Mouse (Mus musculus) natural killer cell, adult 2 months (primary cell): ENCODE results near the gene Ppp1cc.

ENCODE experiments used
- DNase-seq, 2 experiments: peaks; one replicate each; pipeline ENCODE4 v3.0.0; 2022; ENCODE audit warnings: low spot score in 2 of 2

Ppp1cc gene

GRCm38 (mm10) chr5:122157827-122158381 lies at the start of gene Ppp1cc:
TSS of gene Ppp1cc (plus strand) at chr5:122158278.
- DNase-seq = peak; percentile 88 to 90

GRCm38 (mm10) chr5:122109325-122110060 lies 48.6 kb upstream of the Ppp1cc start:
- no peak for DNase-seq

GRCm38 (mm10) chr5:122110625-122111024 lies 47.5 kb upstream of the Ppp1cc start:
- DNase-seq = no peak

- no peak for DNase-seq
Measured at GRCm38 (mm10) chr5:122111091-122111932, 46.8 kb upstream of the Ppp1cc start.

- no peak for DNase-seq
Measured at GRCm38 (mm10) chr5:122111933-122112248, 46.2 kb upstream of the Ppp1cc start.

- no peak for DNase-seq
Measured at GRCm38 (mm10) chr5:122113450-122113849, 44.6 kb upstream of the Ppp1cc start.

- peak; percentile 53 to 71 for DNase-seq
Measured at GRCm38 (mm10) chr5:122114176-122114575, 43.9 kb upstream of the Ppp1cc start.

GRCm38 (mm10) chr5:122115266-122115763 lies 42.8 kb upstream of the Ppp1cc start:
- DNase-seq = no peak

GRCm38 (mm10) chr5:122116243-122116642 lies 41.8 kb upstream of the Ppp1cc start:
- peak in 1 of 2 experiments; percentile 39 for DNase-seq

GRCm38 (mm10) chr5:122125211-122125760 lies 32.8 kb upstream of the Ppp1cc start:
- DNase-seq = no peak

GRCm38 (mm10) chr5:122129068-122129655 lies 28.9 kb upstream of the Ppp1cc start:
- DNase-seq = peak; percentile 61 to 71

- DNase-seq = no peak
Measured at GRCm38 (mm10) chr5:122130341-122130998, 27.6 kb upstream of the Ppp1cc start.

- peak; percentile 87 to 91 for DNase-seq
Measured at GRCm38 (mm10) chr5:122131076-122132051, 26.7 kb upstream of the Ppp1cc start.

- DNase-seq = no peak
Measured at GRCm38 (mm10) chr5:122132167-122133049, 25.7 kb upstream of the Ppp1cc start.

GRCm38 (mm10) chr5:122133050-122133389 lies 25.1 kb upstream of the Ppp1cc start:
- DNase-seq = no peak

- DNase-seq = no peak
Measured at GRCm38 (mm10) chr5:122134395-122135289, 23.4 kb upstream of the Ppp1cc start.

GRCm38 (mm10) chr5:122135290-122135882 lies 22.7 kb upstream of the Ppp1cc start:
- DNase-seq = no peak
